Mouse (Mus musculus): ENCODE measurements at regions not wholly inside any gene's neighbourhood (a gene's known extent, or its start where the extent isn't known, plus 50 kb on each side); places are given as distances from the start of the nearest gene placed in this dataset.

DNA sequence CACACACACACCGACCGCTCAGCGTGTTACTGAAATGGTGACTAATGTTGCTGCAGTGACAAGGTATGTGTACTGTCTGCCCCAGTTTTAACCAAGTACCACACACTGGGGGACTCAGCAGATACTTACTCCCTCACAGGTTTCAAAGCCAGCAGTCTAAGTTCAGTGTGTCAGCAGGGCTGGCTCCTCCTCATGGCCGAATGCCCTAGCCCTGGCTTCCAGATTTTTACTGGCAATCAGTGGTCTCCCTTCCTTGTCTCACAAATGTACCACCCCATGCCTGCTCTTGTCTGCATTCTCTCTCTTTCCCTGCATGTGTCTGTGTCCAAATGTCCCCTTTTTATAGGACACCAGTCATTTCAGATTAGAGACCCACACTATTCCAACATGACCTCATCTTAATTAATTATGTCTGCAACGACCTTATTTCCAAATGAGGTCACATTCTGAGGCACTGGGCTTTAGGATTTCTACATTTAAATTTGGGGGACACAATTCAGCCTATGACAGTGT is 114.7 kb downstream of the Uri1 start:
- in situ Hi-C loops (cut with MboI, MseI), result no loop called here

DNA sequence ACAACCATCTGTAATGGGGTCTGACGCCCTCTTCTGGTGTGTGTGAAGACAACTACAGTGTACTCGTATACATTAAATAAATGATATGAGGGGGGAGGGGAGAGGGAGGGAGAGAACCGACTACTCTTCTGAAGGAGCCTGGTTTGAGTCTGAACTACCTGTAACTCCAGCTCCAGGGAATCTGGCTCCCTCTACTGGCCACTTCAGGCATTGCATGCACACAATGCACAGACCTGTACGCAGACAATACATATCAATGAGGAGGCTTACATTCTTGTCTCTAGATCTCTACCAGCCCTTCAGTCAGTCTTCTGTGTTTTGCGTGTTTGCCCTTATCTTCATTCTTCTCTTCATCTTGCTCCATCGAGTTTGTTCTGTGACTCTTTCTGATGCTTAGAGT is 120.4 kb upstream of the Zfp536 start:
- in situ Hi-C loops (cut with MboI, MseI), result no loop called here

DNA sequence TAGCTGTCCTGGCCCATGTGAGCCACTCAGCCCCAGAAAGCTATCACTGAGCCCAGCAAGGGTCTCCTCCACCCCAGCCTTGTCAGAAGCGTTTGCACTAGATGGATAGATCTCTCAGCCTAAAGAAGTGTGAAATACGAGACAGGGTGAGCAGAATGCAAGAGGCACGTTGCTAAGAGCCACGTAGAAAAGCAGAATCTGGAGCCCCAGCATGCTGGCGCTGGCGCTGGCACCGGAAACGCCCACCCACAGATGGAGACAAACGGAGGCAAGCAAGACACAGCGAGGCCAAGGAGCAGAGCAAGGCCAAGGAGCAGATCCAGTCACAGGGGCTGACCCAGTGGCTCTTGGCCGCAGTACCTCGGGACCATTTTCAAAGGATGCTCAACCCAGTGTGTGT is 100.9 kb upstream of the Zfp536 start:
- in situ Hi-C loops (cut with MboI, MseI), result no loop called here

GRCm38 (mm10) chr7:37870956-37871355 is 97.5 kb upstream of the Zfp536 start:
- in situ Hi-C loops (cut with MboI, MseI), result no loop called here

DNA sequence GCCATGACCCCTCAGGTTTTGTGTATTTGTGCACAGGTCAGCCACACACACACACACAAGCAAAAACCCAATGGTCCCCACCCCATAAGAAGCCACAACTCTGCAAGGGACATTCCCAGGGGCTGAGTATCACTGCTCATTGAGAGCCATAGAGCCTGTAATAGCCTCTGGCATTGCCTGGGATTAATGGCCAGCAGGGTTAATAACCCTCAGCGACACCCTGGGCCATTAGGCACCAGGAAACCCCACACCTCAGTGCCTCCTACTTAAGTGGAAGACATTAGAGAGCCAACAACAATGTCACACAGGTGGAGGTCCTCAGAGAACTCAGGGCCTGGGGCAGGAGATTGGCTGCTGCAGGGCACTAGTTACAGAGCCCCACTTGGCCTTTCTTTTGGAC is 93.0 kb upstream of the Zfp536 start:
- in situ Hi-C loops (cut with MboI, MseI), result no loop called here

DNA sequence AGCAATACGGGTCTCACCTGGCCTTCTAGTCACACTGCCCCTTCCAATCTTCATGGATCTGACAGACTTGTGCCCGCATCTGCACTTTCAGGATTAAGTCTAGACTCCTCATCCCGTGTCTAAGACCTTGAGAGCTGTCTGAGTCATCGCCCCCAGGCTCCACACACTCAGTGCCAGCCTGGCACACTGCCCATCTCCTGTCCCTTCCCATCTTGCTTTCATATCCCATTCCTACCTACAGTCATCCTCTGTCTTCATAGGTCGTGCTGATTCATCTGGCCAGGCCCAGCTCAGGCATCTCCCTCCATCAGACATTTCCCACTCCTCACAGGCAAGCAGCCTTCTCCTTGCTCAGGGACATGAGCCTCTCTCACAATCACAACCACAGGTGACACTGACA is 78.0 kb upstream of the Zfp536 start:
- in situ Hi-C loops (cut with MboI, MseI), result no loop called here

DNA sequence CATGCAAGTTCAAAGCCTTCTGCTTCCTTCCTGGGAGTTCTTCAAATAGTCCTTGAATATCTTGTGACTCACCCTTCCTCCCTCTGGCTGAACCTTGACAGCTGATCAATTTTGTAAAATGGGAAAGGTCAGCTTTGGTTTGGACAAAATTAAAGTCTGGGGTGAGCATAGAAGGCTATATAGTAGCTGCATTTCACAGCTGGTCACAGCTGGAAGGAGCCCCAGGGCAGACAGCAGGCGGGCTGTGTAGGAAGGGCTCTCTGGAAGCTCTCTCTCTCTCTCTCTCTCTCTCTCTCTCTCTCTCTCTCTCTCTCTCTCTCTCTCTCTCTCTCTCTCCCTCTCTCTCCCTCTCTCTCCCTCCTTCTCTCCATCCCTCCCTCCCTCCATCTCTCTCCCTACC is 71.8 kb upstream of the Zfp536 start:
- in situ Hi-C loops (cut with MboI, MseI), result no loop called here

GRCm38 (mm10) chr7:37842000-37842513 is 68.6 kb upstream of the Zfp536 start:
- in situ Hi-C loops (cut with MboI, MseI), result no loop called here

DNA sequence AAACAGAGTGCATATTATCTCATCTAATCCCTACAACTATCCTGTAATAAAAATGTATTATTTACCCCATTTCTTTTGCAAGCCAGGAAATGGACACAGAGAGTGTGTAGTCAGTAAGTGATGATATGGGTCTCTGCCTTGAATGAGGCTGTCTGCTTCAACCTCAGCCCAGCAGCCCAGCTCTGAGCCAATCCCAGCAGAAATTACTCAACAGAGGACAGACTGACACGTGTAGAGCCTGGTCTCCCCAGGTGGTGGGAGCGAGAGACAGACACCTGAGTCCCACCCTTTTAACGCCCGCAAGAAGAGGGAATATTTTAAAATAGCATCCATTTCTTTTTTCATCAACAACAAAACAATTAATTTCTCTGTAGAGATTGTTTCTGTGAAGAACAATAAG is 68.1 kb upstream of the Zfp536 start:
- in situ Hi-C loops (cut with MboI, MseI), result no loop called here

- in situ Hi-C loops (cut with MboI, MseI), result no loop called here
Measured at GRCm38 (mm10) chr7:37837883-37838282, 64.4 kb upstream of the Zfp536 start.

DNA sequence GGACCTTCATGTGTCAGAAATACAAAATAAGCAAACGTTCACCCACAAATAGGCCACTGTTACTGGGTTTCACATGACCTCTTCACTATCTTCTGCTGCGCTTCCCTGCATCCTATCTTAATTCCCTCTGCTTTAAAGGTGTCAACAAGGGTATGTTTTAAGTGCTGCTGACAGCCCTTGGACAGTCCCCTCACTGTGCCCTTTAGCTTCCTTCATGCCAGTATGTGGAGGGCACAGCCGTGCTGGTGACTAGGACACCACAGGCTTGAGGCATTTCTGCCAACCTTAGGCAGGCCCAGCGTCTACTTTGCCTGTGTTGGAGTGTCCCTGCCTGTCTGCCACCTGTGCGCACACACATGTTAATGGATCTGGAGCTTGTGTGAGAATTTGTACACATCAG is 63.9 kb upstream of the Zfp536 start:
- in situ Hi-C loops (cut with MboI, MseI), result no loop called here

DNA sequence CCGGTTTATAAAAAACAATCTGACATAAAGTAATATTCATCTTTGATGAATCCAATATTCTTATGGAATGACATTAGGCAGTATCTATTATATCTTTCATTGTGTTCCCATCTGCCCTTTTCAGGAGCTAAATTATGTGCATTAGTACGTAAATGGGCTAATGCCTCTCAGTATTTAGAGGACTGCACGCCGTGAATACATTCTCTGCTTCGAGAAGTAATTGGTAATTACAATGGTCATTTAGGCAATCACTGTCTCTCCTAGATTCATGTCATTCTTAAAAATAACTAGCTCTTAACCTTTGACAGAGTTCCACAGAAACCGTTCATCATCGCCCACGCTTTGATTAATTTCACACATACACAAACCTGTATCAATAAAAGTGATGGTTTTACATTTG is 60.0 kb upstream of the Zfp536 start:
- in situ Hi-C loops (cut with MboI, MseI), result no loop called here

DNA sequence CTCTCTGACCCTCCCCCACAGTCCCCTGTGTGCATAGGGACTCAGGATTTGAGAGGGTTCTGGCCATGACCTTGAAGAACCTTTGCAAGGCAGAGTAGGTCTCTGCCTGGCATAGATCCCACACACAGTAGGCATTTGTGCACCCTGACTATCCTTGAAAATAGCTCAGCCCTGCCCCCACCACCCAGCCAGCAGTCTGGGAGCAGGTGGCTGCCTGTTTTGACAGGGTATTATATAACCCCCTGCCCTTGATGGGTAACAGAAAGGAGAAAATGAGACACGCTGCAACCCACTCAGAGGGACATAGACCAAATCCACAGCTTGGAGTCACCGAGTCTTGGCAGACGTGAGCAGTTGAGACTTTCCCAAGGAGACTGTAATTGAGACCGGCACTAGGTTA is 58.9 kb upstream of the Zfp536 start:
- in situ Hi-C loops (cut with MboI, MseI), result no loop called here

- in situ Hi-C loops (cut with MboI, MseI), result loop anchor here (10.0 kb wide), 1 partner anchor 1371 kb away; no protein-coding TSS in a partner anchor
Measured at GRCm38 (mm10) chr7:37825766-37826165, 52.3 kb upstream of the Zfp536 start.

All from T-helper 2 cell (primary cell).